ENCODE assay signal across 25 mouse cellular contexts in the genomic region with DNA sequence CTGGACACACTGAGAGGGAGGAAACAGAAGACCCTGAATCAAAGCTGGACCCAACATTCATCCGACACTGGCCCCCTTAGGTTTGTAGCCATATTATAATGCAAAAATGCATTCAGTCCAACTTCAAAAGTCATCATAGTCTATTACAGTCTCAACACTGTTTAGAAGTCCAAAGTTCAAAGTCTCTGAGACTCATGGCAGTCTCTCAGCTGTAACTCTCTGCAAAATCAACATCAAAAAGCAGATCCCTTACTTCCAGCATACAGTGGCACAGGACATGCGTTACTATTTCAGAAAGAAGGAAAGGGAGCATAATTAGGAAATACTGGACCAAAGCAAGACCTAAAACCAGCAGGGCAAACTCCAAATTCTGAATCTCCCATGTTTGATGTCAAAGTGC. TPM values are rescaled to one million over a fixed set of nuclear protein-coding genes. Genes with fewer than 3 reads are reported as not detected.
DNase-seq lines count a peak whose midpoint lies in the region; ATAC-seq and TF ChIP-seq lines count a peak whose summit lies in the region.
"Had no signal": no experiment of that assay in that cellular context is flagged by ENCODE, and none has a peak within 500 bp of the region (broad histone marks: within the 10 kb centered on the region; RNA-seq: fewer than 3 reads in every experiment).

No protein-coding gene starts in this region.

- H3K27me3 ChIP-seq in kidney, adult 2 months (replicated peaks; ENCODE audit: control insufficient read depth, insufficient read depth, low read length), result no peaks in the 10 kb centered on the region
- no peaks in the 10 kb centered on the region for H3K27me3 ChIP-seq in liver, embryonic 15.5 days
- H3K27me3 ChIP-seq in liver, embryonic 12.5 days (replicated peaks), result no peaks in the 10 kb centered on the region
- H3K27me3 ChIP-seq in intestine, postnatal 0 days (replicated peaks; ENCODE audit: control insufficient read depth, insufficient read depth, low read length), result no peaks in the 10 kb centered on the region
- H3K27me3 ChIP-seq: forebrain, embryonic 13.5 days; heart, embryonic 13.5 days had no signal

- H3K9me3 ChIP-seq in liver, embryonic 15.5 days (replicated peaks), result no peaks in the 10 kb centered on the region
- no peaks in the 10 kb centered on the region for H3K9me3 ChIP-seq in liver, embryonic 12.5 days (replicated peaks)
- H3K9me3 ChIP-seq in intestine, postnatal 0 days (ENCODE audit: control insufficient read depth), result no peaks in the 10 kb centered on the region
- H3K9me3 ChIP-seq: forebrain, embryonic 10.5 days; forebrain, embryonic 13.5 days; heart, embryonic 10.5 days; heart, embryonic 13.5 days had no signal

- H3K27ac ChIP-seq in kidney, adult 2 months (ENCODE audit: insufficient read depth, low read depth, low read length), result no peak overlapping the region
- H3K27ac ChIP-seq in liver, embryonic 15.5 days (replicated peaks), result peak overlapping the region; percentile 16; the same call in 1 of the 2 replicates
- H3K27ac ChIP-seq in liver, embryonic 12.5 days, result no peak overlapping the region
- no peak overlapping the region for H3K27ac ChIP-seq in intestine, postnatal 0 days (ENCODE audit: low read depth, low read length)
- H3K27ac ChIP-seq: forebrain, embryonic 10.5 days; forebrain, embryonic 13.5 days; heart, adult 2 months; heart, embryonic 10.5 days; heart, embryonic 13.5 days; hindbrain, embryonic 14.5 days had no signal

- TF ChIP-seq CTCF in kidney, adult 2 months (conservative IDR thresholded peaks at IDR 0.05; ENCODE audit: insufficient read depth, insufficient read length, low read depth, low read length), result no peak
- TF ChIP-seq CTCF in intestine, postnatal 0 days (IDR thresholded peaks at IDR 0.05; ENCODE audit: low read depth), result no peak

- no peaks in the 10 kb centered on the region for H3K36me3 ChIP-seq in kidney, adult 2 months (ENCODE audit: control insufficient read depth, insufficient read depth, low read length)
- no peaks in the 10 kb centered on the region for H3K36me3 ChIP-seq in liver, embryonic 15.5 days (replicated peaks)
- H3K36me3 ChIP-seq in liver, embryonic 12.5 days, result no peaks in the 10 kb centered on the region
- no peaks in the 10 kb centered on the region for H3K36me3 ChIP-seq in intestine, postnatal 0 days (ENCODE audit: control insufficient read depth, insufficient read depth)
- H3K36me3 ChIP-seq: forebrain, embryonic 10.5 days; heart, embryonic 10.5 days; heart, embryonic 13.5 days had no signal

- no peak overlapping the region for H3K4me2 ChIP-seq in liver, embryonic 15.5 days
- H3K4me2 ChIP-seq in liver, embryonic 12.5 days, result no peak overlapping the region
- no peak overlapping the region for H3K4me2 ChIP-seq in intestine, postnatal 0 days (replicated peaks; ENCODE audit: low read depth)
- H3K4me2 ChIP-seq: forebrain, embryonic 13.5 days; heart, embryonic 13.5 days; hindbrain, embryonic 14.5 days had no signal

- no peak overlapping the region for H3K9ac ChIP-seq in liver, embryonic 15.5 days
- no peak overlapping the region for H3K9ac ChIP-seq in liver, embryonic 12.5 days
- no peak overlapping the region for H3K9ac ChIP-seq in intestine, postnatal 0 days (ENCODE audit: low read depth, low read length)
- H3K9ac ChIP-seq: forebrain, embryonic 13.5 days; heart, embryonic 13.5 days; hindbrain, embryonic 14.5 days had no signal

- H3K4me3 ChIP-seq in kidney, adult 2 months (ENCODE audit: insufficient read depth, low read depth, low read length), result no peak overlapping the region
- no peak overlapping the region for H3K4me3 ChIP-seq in liver, embryonic 15.5 days (replicated peaks)
- H3K4me3 ChIP-seq in liver, embryonic 12.5 days, result no peak overlapping the region
- H3K4me3 ChIP-seq in intestine, postnatal 0 days (ENCODE audit: low read depth, low read length), result no peak overlapping the region
- H3K4me3 ChIP-seq: forebrain, embryonic 10.5 days; forebrain, embryonic 13.5 days; heart, adult 2 months; heart, embryonic 10.5 days; heart, embryonic 13.5 days had no signal

- WGBS in kidney, adult 2 months, result 65% methylated on average over 2 of the region's 2 CpGs
- 64% methylated on average over 2 of the region's 2 CpGs for WGBS in liver, embryonic 15.5 days (ENCODE audit: insufficient replicate concordance)
- WGBS in liver, embryonic 12.5 days (ENCODE audit: insufficient replicate concordance), result 72% methylated on average over 2 of the region's 2 CpGs
- WGBS in intestine, postnatal 0 days, result 64% methylated on average over 2 of the region's 2 CpGs

- no peak; the same call in 1 of the 2 replicates for ATAC-seq in liver, embryonic 15.5 days (ENCODE audit: insufficient read depth)
- no peak for ATAC-seq in liver, embryonic 12.5 days
- ATAC-seq in intestine, postnatal 0 days, result peak; percentile 54; the same call in 1 of the 2 replicates
- ATAC-seq: activated CD4-positive, CD25-positive, alpha-beta regulatory T cell, adult 4 months; forebrain, embryonic 13.5 days; forebrain, embryonic 16.5 days had no signal

- no peaks in the 10 kb centered on the region; the same call in 1 of the 2 replicates for H3K4me1 ChIP-seq in kidney, adult 2 months (ENCODE audit: control insufficient read depth, insufficient read depth, low read length)
- no peaks in the 10 kb centered on the region for H3K4me1 ChIP-seq in liver, embryonic 15.5 days (replicated peaks)
- no peaks in the 10 kb centered on the region for H3K4me1 ChIP-seq in liver, embryonic 12.5 days
- no peaks in the 10 kb centered on the region for H3K4me1 ChIP-seq in intestine, postnatal 0 days (replicated peaks; ENCODE audit: control insufficient read depth, insufficient read depth, low read length)
- H3K4me1 ChIP-seq: forebrain, embryonic 10.5 days; forebrain, embryonic 13.5 days; heart, embryonic 10.5 days; heart, embryonic 13.5 days had no signal

- DNase-seq in kidney, adult 2 months, result peak; percentile 58
- DNase-seq in kidney, adult 11 months, result no peak
- no peak for DNase-seq in neural tube, embryonic 10.5 days (ENCODE audit: extremely low spot score, low spot score)
- DNase-seq: adrenal gland, adult 8-10 months; adrenal gland, postnatal 25 days; cerebellum, adult 18-20 months; cerebellum, adult 9-10 months; cerebellum, postnatal 14 days; gastrocnemius, postnatal 10 days; gastrocnemius, postnatal 36 days; heart, adult 2 months; heart, postnatal 14 days; heart, postnatal 4 days had no signal

- TF ChIP-seq POLR2A in kidney, adult 2 months (IDR thresholded peaks at IDR 0.05; ENCODE audit: low read depth, low read length), result no peak

RNA-seq across cellular contexts. Expression of a gene that starts 8.7 kb away (rescaled TPM):
- polyA plus RNA-seq in kidney, adult 2 months (2012; rRNA removed), result 0.05 and 0.23 TPM in 2 replicates
- polyA plus RNA-seq in liver, embryonic 15.5 days (2015; fragmentation: Nextera tagmentation; extraction: Ambion mirVana), result 339 and 487 TPM in 2 replicates
- polyA plus RNA-seq in liver, embryonic 12.5 days (2016; fragmentation: Nextera tagmentation; extraction: Ambion mirVana), result 38.6 and 46.3 TPM in 2 replicates
- 0.39 and 0.44 TPM in 2 replicates for polyA plus RNA-seq in intestine, postnatal 0 days (2015; fragmentation: Nextera tagmentation; extraction: Ambion mirVana)
- polyA plus RNA-seq: embryonic facial prominence, embryonic 11.5 days; forebrain, embryonic 10.5 days; forebrain, embryonic 13.5 days; forebrain, embryonic 16.5 days; hindbrain, embryonic 11.5 days had no signal

RNA-seq across cellular contexts. Expression of a gene that starts 46.2 kb away (rescaled TPM):
- not detected in 2 replicates for polyA plus RNA-seq in kidney, adult 2 months (2012; rRNA removed)
- 20.5 and 25.0 TPM in 2 replicates for polyA plus RNA-seq in liver, embryonic 15.5 days (2015; fragmentation: Nextera tagmentation; extraction: Ambion mirVana)
- 1.4 and 1.7 TPM in 2 replicates for polyA plus RNA-seq in liver, embryonic 12.5 days (2016; fragmentation: Nextera tagmentation; extraction: Ambion mirVana)
- 1.0 and 2.0 TPM in 2 replicates for polyA plus RNA-seq in intestine, postnatal 0 days (2015; fragmentation: Nextera tagmentation; extraction: Ambion mirVana)
- polyA plus RNA-seq: embryonic facial prominence, embryonic 11.5 days; forebrain, embryonic 10.5 days; hindbrain, embryonic 11.5 days had no signal

Comparison
In these comparisons a context has a peak if more than half of its experiments do, and no peak if none do; other contexts are left out.
1. RNA of a gene that starts 8.7 kb away (polyA plus RNA-seq): 339 to 487 TPM in liver, embryonic 15.5 days and 38.6 to 46.3 TPM in liver, embryonic 12.5 days; 0.39 to 0.44 TPM in intestine, postnatal 0 days and 0.05 to 0.23 TPM in kidney, adult 2 months; every median in the first group is over 10 times any median in the second.